Mouse (Mus musculus) heart, postnatal 36 days (tissue): ENCODE data around the gene Il10ra. TPM values are rescaled to one million over a fixed set of nuclear protein-coding genes. Genes with fewer than 3 reads are reported as not detected.

Experiments
- DNase-seq, 2 experiments: peaks; one replicate each; pipeline ENCODE4 v3.0.0; 2021 to 2022
- intact Hi-C: fragments of 180-260 bp; cut with DNase I; formaldehyde crosslinking; loops from one replicate; pipeline ENCODE4 v1.15.1; 2025
- microRNA-seq, 2 experiments: library from miRNA; unstranded; fragments of <30 nt; microRNA quantifications; one replicate each; pipeline ENCODE4 v1.2.0; 2021; ENCODE audit warnings: borderline number of aligned reads in 2 of 2
- total RNA-seq, 2 experiments: library from RNA; stranded (reverse); gene quantifications; 2 replicates each; pipeline ENCODE4 v1.2.3; 2021

Il10ra gene
- total RNA-seq, 2 experiments from 2014 or later, result 1.7 to 2.4 TPM

GRCm38 (mm10) chr9:45207015-45207743 lies 61.8 kb downstream of the Il10ra start:
- intact Hi-C loops, result no loop called here
- no peak for DNase-seq

GRCm38 (mm10) chr9:45206121-45206520 lies 62.8 kb downstream of the Il10ra start:
- intact Hi-C loops, result no loop called here

GRCm38 (mm10) chr9:45205143-45205542 lies 63.8 kb downstream of the Il10ra start:
- DNase-seq, result no peak
- intact Hi-C loops, result no loop called here

More at GRCm38 (mm10) chr9:45206121-45206520, 62.8 kb downstream of the Il10ra start:
- DNase-seq, result no peak

Small RNA genes within 50 kb of the gene (microRNA-seq; reads per million reads assigned to microRNA genes)
- gene Mir7086, result 0 reads per million in 2 experiments

Other genes starting within 250 kb of the Il10ra start
- gene Mpzl2, start 229.3 kb downstream of the Il10ra start, total RNA-seq, result 1 to 10 TPM in 1 of 2 experiments, under 1 TPM in 1; 0.76 to 1.2 TPM
- 1 to 10 TPM; 1.4 to 1.5 TPM for gene Mpzl3, start 214.0 kb downstream of the Il10ra start, total RNA-seq
- gene Jaml, start 190.0 kb downstream of the Il10ra start, total RNA-seq, result under 1 TPM; 0.19 to 0.24 TPM
- gene Scn2b, start 151.4 kb downstream of the Il10ra start, total RNA-seq, result 1 to 10 TPM; 1.2 to 1.4 TPM
- 1 to 10 TPM; 6.3 to 7.6 TPM for gene Scn4b, start 130.8 kb downstream of the Il10ra start, total RNA-seq
- gene BC049352, start 87.1 kb downstream of the Il10ra start, total RNA-seq, result not detected
- not detected for gene Tmprss4, start 65.1 kb downstream of the Il10ra start, total RNA-seq
- gene Tmprss13, start 50.0 kb upstream of the Il10ra start, total RNA-seq, result 1 to 10 TPM; 2.4 to 3.6 TPM
- gene Fxyd6, start 101.0 kb upstream of the Il10ra start, total RNA-seq, result 10 to 100 TPM; 15.9 to 16.6 TPM
- 1 to 10 TPM; 2.2 to 3.6 TPM for gene Fxyd2, start 130.5 kb upstream of the Il10ra start, total RNA-seq
- gene Dscaml1, start 157.5 kb upstream of the Il10ra start, total RNA-seq, result not detected